Mouse (Mus musculus): ENCODE measurements around the gene Srgap1. TPM values are rescaled to one million over a fixed set of nuclear protein-coding genes. Genes with fewer than 3 reads are reported as not detected.

Gene Srgap1
- total RNA-seq, 2 experiments from 2014 or later = 0.79 to 0.84 TPM

DNA sequence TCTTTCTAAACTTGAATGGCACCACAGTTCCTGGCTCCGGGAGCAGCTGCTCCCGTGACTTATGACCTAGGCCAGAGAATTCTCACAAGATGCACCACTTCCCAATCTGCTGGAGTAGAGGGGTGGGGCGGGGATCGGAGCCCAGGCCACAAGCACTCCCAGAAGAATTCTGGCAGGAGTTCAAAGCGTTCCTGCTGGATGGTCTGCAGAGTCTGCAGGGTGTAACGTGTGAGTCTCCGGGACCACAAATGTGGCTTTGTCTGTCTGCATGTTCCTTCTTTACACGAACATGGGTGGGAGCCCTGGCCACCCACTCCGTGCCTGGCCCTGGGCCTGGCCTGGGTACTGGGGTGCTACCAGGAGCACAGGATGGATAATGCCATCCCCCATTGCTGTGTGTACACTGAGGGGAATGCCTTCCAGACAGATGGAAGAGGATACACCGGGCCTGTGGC lies 28.5 kb downstream of the Srgap1 start:
- intact Hi-C loops (cut with DNase I) = no loop called here
- peak in 1 of 2 experiments; percentile 21 for DNase-seq

DNA sequence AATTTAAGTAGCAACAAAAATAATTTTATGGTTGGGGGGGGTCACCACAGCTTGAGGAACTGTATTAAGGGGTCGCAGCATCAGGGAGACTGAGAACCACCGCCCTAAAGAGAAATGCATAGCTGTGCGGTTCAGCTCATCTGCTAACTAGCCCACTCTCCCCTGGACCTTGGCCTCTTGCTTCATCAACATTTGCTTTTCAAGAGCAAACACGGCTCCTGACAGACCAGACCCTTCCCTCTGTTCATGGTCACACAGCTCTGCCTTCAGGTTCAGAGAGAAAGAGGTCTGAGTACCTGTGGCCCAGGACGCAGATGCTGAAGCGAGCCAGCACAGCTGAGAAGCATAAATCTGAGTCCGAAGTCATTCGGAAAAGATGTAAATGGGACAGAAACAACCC lies 29.4 kb downstream of the Srgap1 start:
- intact Hi-C loops (cut with DNase I) = no loop called here
- DNase-seq = no peak

DNA sequence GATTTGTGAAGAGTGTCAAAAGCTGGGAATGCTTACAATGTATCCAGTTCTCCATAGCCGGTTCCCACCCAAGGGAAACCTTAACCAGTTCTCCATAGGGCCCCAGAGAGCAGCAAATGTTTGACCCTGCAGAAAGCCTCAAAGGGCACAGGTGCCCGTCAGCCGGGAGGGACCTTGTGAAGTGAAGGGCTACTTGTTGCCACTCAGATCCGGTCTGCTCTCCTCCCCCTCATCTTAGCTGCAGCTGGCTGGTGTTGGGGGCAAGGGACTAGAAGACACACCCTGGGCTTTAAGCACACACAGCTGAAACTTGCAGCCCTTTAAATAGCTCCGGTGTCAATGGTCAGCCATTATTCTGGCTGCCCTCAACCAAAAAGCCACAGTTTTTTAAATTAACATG lies 30.1 kb downstream of the Srgap1 start:
- intact Hi-C loops (cut with DNase I) = no loop called here
- no peak for DNase-seq

DNA sequence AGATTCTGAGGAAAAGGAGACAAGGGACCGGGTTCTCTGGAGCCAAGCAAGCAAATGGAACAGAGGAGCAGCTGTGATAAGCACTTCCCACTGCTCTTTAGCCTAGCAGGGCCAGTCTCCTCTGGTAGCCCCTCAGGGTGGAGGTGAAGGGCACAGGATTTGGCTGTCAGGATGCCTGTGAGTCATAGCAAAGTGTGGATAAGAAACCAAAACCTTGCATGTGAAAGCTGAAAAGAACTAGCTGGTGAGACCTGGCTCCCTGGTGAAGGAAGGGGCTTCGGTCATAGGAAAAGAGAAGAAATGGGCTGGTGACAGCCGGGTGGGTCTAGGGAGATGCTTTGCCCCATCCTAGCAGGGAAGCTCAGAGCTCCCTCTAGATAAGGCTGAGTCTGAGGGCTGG lies 30.5 kb downstream of the Srgap1 start:
- intact Hi-C loops (cut with DNase I) = no loop called here
- no peak for DNase-seq

DNA sequence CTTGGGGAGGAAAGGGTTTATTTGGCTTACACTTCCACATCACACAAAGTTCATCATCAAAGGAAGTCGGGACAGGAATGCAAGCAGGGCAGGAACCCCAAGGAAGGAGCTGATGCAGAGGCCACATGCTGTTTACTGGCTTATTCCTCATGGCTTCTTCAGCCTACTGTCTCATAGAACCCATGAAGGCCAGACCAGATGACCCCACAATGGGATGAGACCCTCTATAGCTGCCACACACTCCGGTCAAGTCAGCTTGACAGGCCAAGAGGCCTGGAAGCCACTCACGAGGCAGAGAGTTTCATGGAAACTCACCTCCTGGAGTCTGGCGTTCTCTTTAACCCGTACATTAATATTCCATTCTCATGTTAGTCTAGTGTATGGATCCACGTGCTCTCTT lies 34.8 kb downstream of the Srgap1 start:
- intact Hi-C loops (cut with DNase I) = no loop called here
- no peak for DNase-seq

DNA sequence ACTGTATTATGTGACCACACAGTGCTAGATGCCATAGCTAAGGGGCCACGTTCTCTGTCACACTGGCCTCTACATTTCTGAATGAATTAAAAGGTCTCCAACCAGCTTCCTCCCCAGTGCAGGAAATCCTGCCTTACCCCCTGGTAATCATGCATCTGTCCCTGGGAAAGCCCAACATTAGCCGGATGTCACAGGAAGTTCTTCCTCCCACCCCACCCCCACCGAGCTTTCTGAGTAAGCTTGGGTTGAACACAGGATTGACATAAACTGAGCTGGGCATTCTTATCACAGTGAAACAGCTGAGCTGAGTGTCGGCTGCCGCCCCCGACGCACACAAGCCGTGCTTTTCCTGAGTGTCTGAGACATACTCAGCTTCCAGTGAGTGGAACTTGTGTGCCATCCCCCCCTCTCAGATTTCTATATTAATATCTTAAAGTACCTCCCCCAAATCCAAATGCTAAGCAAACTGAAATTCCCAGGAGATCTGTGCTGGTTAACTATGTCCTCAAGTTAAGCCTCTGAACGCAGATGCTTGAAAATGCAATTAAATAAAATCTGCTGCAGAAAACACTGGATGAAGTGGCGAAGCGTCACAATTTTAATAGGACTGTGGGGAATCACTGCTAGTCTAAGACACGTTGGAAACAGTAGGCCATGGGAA lies 38.3 kb downstream of the Srgap1 start:
- DNase-seq = no peak
- intact Hi-C loops (cut with DNase I) = no loop called here

DNA sequence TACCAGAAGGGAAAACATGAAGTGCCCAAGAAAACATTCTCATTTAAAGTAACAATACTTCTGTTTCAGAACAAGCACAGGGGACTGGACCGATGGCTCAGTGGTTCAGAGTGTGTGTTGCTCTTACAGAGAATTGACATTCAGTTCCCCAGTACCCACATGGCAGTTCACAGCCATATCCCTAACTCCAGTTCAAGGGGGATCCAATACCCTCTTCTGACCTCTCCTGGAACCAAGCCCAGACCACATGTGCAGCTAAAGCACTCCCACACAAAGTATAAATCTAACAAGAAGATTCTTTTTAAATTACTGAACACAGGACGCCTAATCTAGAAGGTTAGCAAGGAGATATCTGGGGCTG lies 38.8 kb downstream of the Srgap1 start:
- no peak for DNase-seq
- intact Hi-C loops (cut with DNase I) = no loop called here

DNA sequence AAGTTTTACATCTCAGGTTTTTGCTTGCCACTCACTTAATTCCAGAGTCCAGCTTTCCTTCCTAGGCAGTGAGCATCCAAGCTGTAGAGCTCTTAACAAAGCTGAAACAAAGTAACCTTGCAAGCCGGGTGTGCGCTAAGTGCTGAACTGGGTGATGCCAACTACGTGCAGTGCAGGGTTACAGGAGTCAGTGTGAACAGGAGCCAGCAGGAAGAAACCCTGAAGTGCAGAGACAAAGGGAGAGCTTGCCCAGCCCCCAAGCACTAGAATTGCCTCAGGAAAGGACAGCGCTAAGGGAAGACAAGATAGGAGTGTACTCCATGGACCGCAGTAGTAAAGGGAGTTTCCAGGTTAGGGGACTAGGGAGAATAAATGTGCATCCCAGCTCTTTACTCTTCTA lies 40.5 kb downstream of the Srgap1 start:
- DNase-seq = no peak
- intact Hi-C loops (cut with DNase I) = no loop called here

DNA sequence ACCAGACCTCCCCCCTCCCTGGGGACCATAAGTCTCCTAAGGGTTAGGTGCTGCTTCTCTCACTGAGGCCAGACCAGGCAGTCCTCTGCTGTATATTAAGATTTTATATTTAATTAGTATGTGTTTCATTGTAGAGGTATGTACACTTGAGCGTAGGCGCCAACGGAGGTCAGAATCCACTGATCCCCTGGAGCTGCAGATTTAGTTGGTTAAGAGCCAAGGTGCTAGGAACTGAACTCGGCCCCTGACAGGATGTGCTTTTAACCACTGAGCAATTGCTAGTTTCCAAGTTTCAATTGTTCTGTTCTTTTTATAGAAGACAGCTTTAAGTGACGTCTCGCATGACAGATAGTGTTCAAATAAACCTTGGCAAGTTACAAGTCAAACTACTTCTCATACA lies 41.0 kb downstream of the Srgap1 start:
- intact Hi-C loops (cut with DNase I) = no loop called here

DNA sequence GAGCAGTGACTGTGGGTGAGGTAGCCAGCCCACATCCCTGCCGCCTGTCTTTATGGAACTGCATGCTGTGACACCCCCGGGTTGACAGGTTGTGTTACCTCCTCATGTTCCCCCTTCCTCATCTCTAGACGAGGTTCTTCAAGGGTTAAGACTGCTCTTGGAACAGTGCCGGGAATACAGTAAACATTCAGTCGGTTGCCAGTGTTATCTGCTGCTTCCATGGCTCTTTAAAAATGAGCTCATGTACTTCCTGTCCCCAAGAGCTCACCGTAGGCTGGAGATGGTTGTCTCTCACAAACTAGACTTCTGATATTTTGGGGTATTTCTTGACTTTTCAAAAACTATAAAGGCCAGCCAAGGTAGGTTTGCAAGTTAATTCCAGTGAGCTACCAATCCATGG lies 41.6 kb downstream of the Srgap1 start:
- intact Hi-C loops (cut with DNase I) = no loop called here
- no peak for DNase-seq

More for the DNA sequence above, 41.0 kb downstream of the Srgap1 start:
- DNase-seq = no peak

DNA sequence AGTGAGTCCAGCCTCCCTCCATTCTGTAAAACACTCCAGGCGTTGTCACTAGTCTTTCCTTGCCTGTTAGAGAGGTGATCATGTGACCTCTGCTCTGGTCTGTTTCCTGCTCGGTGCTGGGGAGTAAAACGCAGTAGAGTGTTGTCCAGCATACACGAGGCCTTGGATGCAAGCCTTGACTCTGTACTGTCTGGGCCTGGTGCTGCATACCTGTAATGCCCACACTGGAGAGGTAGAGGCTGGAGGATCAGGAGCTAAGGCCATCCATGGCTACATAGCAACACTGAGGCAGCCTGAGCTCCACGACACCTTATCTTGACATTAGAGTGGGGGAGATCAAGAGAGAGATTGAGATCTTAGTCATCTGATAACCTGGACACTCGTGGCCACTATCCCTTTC lies 44.2 kb downstream of the Srgap1 start:
- intact Hi-C loops (cut with DNase I) = no loop called here
- DNase-seq = no peak

DNA sequence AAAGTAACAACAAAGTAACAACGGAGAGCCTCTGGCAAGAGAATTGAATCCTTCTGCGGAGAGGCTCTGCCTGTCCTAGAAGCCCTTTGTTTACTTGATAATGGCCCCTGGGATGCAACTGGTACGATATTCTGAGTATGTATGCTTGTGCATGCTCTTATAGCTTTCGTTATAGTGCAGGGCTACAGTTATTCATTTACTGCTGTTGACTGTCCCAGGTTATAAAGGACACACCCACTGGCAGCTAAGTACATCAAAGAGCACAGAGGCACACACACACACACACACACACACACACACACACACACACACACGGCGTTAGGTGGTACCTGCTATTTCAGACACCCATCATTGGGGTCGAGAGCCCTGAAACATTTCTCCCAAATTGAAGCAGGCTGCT lies 48.3 kb downstream of the Srgap1 start:
- intact Hi-C loops (cut with DNase I) = loop anchor here (5.0 kb wide), 1 partner anchor 612 kb away; no protein-coding TSS in a partner anchor
- no peak for DNase-seq

DNA sequence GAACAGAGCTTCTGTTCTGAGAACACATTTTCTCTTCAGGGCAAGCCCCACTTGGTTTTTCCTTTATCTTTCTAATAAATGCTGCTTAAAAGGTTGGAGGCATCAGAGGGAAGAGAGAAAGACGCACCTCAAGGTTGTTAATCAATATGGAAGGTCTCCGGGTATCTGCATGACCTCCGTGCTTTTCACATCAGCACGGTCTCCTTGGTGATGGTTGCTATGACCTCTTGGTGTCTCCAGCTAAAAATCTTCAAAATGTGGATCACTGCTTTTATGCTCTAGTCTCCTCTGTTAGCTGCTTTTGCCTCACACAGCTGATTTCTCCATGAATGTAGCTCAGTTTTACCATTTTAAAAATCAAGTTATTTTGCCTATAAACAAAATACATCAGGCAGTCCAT lies 50.6 kb downstream of the Srgap1 start:
- intact Hi-C loops (cut with DNase I) = loop anchor here (5.0 kb wide), 1 partner anchor 609 kb away; no protein-coding TSS in a partner anchor
- no peak for DNase-seq

DNA sequence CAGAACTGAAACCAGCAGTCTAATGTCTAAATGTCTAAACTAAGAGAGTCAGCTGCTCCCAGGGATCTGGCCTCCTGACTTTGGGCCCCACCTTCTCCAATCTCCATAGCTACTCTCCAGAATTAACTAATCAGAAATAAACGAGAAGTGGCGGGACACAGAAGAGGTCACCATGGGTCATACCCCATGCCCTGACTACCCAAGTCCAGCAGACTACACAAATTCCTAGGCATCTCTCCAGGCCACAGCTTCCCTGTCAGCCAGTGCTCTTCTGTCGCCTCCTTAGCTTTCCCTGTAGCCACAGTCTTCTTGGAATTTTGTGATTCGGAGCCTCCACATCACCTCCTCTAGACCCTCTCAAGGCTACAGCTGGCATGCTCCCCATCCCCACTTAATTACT lies 51.7 kb downstream of the Srgap1 start:
- no peak for DNase-seq
- intact Hi-C loops (cut with DNase I) = loop anchor here (5.0 kb wide), 1 partner anchor 608 kb away; no protein-coding TSS in a partner anchor

DNA sequence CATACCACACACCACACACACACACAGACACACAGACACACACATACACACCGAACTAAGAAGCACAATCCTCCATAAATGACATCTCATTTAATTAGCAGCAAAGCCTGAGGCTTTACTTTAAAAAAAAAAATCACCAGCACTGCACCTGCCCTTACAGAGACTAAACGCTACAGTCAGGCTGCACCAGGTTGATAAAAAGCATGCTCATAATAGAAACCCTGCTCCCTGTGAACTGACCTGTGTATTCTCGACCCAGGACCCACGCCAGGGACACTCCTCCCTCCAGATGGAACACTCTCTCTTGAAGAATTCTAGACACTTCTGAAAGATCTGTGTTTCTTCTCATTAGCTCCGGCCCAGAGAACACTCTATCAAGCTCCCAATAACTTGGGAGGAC lies 52.5 kb downstream of the Srgap1 start:
- no peak for DNase-seq
- intact Hi-C loops (cut with DNase I) = loop anchor here (5.0 kb wide), 1 partner anchor 607 kb away; no protein-coding TSS in a partner anchor

DNA sequence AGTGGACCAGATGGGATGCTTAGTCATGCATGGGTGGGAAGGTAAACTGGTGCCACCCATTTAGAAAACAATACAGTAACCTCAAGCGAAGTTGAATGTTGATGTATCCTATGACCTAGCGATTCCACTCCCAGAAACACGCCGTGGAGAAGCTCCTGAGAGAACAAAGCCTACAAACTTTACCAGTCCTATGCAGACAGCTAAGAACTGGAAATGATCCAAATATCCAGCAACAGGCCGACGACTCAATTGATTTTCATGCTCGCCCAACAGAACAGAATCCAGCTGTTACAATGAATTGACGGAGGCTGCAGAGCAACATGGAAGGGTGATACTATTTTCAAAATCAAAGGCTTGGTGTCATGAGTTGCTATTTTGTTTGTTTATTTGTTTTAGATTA lies 54.5 kb downstream of the Srgap1 start:
- DNase-seq = no peak
- intact Hi-C loops (cut with DNase I) = no loop called here

DNA sequence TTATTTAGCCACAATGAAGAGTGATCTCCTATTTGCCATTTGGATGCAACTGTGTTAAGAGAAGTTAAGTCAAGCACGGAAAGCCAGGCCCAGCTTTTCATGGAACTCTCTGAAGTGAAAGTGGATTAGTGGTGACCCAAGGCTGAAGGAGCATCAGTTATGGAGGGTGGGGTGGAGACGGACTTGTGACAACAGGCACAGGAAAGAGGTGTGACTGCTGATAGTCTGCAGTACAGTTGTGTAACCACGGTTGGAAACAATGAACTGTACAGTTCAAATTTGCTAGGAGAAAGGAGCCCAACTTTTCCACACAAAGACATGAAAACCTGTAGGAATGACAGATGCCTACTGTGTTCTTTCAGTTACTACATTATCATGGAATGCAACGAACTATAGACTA lies 60.1 kb downstream of the Srgap1 start:
- no peak for DNase-seq
- intact Hi-C loops (cut with DNase I) = no loop called here

DNA sequence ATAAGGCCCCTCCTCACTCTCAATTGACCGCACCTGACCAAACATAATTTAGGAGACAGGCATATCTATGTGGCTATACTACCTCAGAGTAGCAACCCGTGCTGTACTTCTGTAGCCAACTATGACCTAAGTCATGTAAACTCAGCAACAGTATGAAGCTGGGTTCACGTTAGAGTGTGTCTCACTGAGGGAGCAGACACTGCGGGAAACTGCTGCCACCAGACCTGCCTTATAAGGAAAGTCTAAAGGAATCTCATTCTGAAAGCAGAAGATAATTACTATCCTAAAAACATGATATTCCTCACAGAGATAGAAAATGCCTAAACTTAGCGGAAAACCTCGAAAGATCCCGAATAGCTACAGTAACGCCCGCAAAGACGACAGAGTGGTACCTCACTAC lies 62.2 kb downstream of the Srgap1 start:
- intact Hi-C loops (cut with DNase I) = no loop called here
- DNase-seq = no peak

DNA sequence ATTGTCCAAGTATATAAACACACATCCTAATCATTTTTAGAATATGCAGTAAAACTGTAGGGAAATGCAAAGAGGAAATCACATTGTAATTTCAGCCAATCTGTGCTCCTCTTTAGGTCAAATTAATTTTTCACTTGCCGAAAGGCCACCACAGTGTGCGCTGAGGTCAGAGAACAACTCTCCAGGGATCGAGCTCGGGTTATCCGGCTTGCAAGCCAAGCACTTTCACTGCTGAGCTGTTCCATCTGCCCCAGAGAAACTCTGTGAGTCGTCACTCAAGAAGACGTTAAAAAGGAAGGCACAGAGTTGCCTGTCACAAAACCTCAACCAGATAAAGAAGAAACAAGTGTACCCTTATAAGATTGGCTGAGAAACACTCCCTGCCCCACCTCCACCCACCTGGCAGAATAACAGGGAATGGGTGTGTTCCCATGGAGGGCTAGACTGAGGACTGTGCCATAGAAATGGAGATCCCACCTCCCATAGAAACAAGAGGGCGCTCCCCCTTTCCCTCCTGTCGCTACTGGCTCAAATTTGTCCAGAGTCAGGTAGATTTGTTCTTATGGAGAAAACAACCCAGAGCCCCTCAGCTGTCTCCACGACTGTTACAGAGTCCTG lies 63.0 kb downstream of the Srgap1 start:
- DNase-seq = no peak
- intact Hi-C loops (cut with DNase I) = no loop called here

DNA sequence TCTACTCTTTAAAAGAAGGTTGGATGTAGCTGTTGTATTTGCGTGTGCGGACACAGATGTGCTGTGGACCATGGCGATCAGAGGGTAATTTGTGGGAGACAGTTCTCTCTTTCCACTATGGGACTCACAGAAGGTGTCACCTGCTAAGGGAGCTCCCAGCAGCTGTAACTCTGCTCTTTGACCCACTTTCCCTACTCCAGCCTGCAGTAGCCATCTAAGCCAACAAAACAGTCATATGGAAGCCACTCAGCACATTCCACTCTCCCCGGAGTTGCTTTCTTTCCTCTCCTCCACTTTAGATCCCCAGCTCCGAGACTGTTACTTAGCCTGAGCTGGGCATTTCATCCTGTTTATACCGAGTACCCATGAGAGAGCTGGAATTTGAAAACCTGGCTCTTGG lies 71.8 kb downstream of the Srgap1 start:
- intact Hi-C loops (cut with DNase I) = no loop called here
- no peak for DNase-seq

DNA sequence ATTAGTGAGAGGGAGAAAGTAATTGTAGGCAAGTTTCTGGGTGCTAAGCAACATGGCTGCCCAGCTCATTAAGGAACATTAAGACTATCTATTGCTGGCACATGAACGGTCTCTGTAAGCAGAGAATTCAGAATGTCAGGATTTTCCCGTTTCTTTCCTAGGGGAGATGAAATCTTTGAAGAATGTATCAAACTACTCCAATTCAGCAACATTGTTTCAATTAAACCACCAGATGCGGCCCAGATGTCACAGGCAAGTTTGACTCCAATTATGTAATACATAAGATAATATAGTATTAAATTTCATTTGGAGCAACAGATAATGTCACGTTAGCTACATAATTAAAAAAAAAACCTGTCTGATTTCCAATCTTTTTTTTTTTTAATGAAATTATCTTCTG lies 72.5 kb downstream of the Srgap1 start:
- DNase-seq = no peak
- intact Hi-C loops (cut with DNase I) = no loop called here

DNA sequence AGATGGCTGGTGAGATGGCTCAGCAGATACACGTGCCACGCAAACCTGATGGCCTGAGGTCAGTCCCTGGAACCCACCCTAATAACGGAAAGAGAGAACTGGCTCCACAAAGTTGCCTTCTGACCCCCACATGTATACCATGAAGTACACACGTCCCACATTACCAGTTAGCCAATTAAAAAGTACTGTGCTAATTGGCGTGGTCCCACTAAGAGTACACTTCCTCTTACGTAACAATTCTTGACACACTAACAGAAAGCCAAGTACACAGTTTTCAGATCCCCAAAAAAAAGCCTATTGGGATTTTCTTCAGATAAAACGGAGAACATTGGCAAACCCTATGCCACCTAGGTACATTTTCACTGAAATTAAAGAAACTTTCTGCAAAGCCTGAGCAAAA lies 73.8 kb downstream of the Srgap1 start:
- intact Hi-C loops (cut with DNase I) = no loop called here
- DNase-seq = no peak
